Mouse (Mus musculus) layer of hippocampus, adult 11-12 months (tissue): Measurements from ENCODE around the gene Dcaf5.
"Not testable (repeated sequence)": the region's sequence is repeated elsewhere in the genome, so short reads cannot be mapped to it uniquely, and the experiment has no call there.

Source experiments
- DNase-seq: peaks from one replicate; pipeline ENCODE4 v3.0.0; 2022; ENCODE audit warnings: low spot score

The Dcaf5 gene

DNA sequence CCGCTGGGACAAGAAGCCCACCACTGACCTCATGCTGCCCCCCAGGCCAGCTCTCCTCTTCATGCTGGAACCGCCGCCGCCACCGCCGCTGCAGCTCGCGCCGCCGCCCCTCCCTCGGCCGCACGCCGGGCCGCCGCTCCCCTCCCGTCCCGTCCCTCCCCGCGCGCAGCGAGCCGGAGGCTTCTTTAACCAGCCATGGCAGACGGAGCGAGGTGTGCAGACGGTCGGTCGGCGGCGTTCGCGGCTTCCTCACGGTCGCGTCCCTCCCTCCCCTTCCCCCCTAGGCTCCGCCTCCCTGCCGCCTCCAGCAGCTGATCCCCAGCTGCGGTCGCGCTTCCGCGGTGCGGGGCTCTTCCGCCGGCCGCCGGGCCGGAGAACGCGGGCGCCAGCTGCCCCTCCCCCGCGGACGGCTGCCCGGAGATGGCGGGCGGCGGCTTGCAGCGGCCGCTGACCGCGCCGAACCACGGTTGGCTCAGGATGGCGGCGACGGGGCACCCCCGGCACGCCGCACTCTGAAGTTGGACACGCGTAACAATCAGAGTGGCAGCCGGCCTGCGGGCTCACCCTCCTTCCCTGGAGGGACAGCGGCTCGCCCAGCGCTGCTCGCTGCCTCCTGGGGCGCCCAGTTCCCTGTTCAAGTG, at the start of gene Dcaf5:
Gene Dcaf5 (minus strand): TSS at position 266 of the 641 bp plus-strand sequence.
- DNase-seq = peak; percentile 73

DNA sequence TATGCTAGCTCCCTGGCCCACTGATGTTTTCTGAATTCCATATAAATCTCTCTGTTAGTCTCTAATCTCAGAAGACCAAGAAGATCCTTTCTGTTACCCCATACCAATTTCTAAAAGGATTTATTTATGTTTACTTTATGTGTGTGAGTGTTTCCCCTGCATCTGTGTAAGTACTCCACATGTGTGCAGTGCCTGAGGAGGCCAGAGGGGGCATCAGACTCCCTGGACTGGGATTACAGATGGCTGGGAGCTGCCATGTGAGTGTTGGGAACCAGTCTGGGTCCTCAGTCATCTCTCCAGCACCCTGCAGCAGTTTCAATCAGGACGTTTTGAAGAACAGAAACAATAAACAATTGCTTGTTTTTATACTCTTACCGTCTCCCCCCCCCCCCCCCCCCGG, 47.0 kb upstream of the Dcaf5 start:
- no peak for DNase-seq

DNA sequence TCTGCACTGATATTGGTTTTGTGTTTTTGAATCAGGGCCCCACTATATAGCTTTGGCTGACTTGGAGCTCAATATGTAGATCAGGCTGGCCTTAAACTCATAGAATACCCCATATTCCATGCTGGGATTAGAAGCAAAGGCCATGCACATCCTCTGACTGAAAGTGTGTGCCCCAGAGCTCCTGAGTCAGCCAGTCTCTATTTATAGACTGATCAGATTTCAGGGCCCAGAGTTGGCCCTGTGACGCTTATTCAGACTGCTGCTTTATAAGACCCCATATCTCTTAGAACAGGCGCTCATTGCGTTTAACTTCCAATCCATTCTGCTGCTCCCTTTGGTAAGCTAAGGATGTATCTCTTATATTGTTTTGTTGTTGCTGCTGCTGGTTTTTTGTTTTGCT, 43.6 kb upstream of the Dcaf5 start:
- DNase-seq = no peak

DNA sequence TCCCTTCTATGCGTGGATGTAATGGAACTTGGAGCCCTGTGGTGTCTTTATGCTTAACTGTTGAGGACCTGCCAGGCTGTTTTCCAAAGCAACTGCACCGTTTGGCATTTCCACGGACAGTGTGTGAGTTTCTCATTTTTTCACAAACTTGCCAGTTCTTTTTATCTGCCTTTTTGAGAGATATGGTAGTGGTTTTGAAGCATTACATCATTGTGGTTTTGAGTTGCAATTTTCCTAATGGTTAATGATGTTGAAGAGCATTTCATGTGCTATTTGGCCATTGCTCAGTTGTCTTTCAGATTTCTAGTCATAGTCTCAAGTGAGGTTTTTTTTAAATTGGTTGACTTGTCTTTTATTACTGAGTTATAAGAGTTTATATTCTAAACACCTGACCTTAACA, 37.3 kb upstream of the Dcaf5 start:
- DNase-seq = no peak

DNA sequence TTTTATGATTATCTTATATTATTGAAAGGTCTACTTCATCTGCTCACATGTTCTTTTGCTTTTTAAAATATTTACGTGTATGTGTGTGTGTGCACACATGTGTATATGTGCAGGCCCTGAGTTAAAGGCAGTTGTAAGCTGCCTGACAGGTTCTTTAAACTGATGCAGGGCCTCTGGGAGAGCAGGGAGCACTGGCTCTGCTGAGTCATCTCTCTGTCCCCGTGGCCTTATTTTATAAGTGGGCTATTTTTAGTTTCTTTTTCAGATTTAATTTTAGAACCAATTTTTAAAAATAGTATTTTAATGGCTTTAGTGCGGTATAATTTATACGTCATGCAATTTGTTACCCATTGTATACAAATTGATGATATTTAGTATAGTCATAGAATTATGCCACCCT, 35.5 kb upstream of the Dcaf5 start:
- no peak for DNase-seq

DNA sequence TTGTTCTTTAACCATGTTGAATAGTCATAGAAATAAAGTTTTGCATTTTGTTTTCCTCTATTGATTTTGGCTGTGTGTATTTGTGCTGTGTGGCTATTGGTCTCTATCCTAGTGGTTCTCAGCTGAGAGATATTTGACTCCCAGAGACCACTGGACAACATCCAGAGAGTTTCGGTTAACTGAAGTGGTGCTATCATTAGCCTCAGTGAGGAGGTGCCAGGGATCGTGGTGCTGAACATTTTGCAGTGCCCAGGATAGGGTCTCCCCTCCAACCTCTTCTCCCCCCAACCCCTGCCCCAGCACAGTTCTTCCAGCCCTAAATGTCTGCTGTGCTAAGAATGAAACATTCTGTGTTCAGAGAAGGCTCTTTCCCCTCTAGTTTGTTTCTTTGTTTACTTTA, 33.8 kb upstream of the Dcaf5 start:
- no peak for DNase-seq

DNA sequence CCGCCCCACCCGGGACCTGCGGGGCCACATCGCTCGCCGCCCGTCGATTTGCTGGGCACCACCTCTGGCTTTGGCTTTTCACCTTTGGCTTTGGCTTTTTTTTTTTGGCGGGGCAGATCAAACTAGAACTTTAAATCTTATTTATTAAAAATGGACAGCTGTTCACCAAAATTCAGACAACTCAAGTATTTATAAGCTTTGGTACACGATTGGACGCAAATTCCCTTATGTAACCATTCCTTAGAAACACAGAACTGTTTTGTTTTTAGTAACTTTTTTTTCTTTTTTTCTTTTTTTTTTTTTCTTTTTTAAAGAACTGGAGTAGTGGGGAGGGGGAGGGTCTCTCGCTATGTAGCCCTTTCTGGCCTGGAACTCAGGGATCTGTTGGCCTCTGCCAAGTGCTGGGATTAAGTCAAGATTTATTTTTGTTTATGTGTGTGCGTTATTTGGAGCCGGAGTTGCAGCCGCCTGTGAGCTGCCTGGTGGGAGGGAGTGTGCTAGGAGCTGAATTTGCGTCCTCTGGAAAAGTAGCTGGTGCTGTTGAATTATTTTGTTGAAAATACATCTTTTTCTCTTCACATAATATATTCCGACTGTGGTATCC, 27.4 kb upstream of the Dcaf5 start:
- no peak for DNase-seq

DNA sequence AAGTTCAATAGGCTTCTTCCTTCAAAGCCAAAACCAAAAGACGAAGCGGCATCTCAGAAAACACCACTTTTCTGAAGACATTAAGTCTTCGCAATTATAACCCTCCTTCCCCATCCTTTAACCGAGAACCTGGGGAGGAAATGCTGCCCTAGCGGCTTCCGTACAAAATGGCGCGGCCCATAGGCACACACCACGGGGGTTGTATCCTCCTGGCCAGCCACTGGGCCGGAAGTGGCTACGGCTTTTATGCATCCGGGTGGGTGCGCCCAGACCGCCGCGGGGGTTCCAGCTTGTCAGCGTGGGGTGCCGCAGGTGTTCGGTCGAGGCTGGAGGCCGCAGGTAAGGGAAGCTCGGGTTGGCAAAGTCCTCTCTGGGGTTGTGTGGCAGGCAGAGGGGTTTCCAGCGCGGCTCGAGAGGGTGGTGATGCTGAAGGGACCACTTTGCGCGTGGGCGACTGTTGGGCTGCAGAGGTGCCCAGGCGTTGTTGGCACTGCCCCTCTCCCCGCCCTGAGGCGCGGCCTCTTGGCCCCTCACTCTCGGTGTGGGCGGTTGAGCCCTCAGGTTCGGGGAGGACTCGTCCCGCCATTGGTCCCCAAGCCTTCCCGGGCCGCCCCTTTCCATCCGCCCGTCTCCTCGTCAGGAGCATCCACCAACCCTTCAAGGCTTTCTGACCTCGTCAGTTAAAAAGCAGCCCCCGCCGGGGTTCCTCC, 26.7 kb upstream of the Dcaf5 start, which contains the start of gene Exd2:
Gene Exd2 (plus strand): TSS at position 154 of the 710 bp plus-strand sequence.
- peak; percentile 93 for DNase-seq

DNA sequence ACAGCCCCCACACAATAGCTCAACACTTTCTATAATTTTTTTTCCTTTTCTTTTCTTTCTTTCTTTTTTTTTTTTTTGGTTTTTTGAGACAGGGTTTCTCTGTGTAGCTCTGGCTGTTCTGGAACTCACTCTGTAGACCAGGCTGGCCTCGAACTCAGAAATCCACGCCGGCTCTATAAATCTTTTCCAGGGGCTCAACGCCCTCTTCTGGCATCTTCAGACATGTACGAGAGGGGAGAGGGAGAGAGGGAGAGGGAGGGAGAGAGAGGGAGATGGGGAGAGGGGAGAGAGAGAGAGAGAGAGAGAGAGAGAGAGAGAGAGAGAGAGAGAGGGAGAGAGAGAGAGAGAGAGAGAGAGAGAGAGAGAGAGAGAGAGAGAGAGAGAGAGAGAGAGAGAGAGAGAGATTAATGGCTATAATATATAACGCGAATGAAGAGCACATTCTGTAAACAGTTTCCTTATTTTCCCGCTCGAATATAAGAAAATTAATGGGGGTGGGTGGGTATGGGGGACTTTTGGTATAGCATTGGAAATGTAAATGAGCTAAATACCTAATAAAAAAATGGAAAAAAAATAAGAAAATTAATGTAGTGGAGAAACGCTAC, 26.0 kb upstream of the Dcaf5 start:
- DNase-seq = not testable (repeated sequence)

DNA sequence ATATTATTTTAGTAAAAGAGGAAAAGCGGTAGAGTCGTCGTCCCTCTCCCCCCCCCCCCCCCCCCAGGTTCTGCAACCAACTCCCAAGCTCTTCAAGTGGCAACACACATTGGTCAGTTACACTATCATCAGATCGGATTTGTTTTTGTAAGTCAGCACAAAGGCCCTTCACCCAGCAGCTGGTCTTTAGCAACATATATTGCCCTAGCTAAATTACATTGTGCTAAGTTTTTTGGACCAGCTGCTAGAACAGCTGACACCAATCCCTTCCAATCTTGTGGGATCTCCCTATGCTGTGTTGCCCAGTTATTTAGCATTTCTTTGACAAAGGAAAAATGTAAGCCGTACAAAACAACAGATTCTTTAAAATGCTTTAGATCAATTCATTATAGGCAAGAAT, 21.6 kb upstream of the Dcaf5 start:
- no peak for DNase-seq

DNA sequence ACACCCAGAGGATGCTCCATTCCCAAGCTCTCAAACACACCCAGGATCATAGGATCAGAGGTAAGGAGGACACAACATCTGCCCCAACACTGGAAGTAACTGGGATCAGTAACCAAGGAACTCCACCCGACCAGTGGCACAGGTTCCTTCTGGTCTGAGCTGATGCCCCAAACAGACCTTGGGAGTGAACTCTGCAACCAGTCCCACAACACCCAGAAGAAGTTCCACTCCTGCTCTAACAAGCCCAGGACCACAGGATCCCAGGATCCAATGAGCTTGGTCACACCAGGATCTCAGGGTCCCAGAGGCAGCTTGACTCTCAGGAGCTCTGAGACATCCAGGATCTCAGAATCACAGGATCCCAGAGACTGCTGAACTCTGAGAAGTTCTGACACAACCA, 17.1 kb upstream of the Dcaf5 start:
- DNase-seq = no peak

DNA sequence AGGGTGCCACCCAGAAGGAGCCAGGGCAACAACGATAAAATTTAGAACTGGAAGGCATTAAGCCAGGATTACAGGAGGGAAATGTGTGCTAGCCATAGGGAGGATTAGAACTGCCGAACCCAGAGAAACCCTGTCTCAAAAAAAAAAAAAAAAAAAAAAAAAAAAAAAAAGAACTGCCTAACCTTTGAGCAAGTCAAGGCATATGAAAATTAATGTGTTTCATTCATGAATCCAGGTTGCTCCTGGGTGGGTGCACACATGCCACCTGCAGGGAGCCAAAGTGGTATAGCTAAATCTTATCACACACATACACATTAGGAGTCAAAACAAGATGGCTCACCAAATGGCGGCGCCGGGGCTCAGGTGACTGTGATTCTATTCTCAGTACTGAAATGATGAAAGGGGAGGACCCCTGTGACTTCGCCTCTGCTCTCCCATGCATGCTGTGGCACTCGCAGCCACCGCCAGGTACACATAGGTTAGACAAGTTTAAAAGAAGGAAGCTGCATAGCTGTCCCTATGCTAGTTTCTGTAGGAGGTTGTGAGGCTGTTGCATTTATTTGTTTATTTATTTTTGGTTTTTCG, 8.2 kb upstream of the Dcaf5 start:
- DNase-seq = no peak

DNA sequence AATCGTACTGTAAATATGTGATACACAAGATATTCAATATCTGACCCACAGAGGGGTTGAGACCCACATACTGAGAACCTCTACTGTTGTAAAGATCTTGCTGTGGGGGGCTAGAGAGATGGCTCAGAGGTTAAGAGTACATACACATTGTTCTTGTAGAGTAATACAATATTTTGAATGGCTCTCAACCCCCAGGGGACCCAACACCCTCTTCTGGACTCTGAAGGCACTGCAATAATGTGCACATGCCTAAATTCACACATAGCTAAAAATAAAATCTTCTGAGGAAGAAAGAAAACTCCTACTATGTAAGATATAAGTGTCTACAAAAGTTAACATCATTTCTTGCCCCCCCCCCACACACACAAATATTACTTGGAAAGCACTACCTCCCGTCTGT, 4.6 kb upstream of the Dcaf5 start:
- no peak for DNase-seq

DNA sequence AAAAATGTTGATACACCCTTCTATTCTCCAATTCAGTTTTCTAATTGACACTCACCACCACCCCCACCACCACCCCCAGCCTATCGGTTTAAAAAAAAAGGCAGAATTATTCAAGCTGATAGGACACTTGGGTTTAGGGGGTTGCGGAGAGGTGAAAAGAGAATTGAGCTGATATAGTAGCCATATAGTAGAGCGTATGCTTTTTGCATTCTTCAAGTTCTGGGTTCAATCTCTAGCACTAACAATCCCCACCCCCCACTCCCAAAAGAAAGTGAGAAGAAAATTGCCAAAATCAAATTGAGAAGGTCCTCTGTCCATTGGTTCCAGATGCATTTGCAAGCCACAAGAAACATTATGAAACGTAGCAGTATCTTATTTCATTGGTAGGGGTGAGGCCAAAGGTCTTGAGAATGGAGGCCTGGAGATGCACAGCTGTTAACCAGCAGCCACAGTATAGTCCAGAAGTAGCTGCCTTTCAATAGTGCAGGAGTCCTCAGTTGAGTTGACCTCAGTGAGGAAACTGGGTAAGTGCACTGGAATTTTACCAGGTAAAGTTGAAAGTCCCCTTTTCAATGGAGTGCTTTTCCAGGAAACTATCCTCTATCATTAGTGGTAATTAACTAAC, 762 bp upstream of the Dcaf5 start:
- no peak for DNase-seq

DNA sequence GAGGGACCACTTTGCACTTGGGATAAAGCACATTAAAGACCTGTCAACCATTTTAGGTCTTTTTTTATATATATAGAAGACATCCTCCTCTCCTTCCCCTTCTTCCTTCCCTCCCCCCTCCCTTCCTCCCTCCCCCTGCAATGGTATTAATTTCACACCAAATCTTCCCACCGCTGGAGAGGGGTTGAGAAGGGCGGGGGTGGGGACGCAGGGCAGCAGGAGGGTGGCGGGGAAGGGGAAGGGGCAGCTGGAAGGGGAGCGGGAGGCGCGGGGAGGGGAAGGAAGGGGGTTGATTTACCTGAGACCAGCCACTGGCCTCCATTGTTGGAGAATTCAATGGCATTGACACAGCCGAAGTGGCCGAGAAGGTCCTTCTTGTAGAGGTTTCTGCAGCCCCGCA, 514 bp downstream of the Dcaf5 start:
- no peak for DNase-seq

DNA sequence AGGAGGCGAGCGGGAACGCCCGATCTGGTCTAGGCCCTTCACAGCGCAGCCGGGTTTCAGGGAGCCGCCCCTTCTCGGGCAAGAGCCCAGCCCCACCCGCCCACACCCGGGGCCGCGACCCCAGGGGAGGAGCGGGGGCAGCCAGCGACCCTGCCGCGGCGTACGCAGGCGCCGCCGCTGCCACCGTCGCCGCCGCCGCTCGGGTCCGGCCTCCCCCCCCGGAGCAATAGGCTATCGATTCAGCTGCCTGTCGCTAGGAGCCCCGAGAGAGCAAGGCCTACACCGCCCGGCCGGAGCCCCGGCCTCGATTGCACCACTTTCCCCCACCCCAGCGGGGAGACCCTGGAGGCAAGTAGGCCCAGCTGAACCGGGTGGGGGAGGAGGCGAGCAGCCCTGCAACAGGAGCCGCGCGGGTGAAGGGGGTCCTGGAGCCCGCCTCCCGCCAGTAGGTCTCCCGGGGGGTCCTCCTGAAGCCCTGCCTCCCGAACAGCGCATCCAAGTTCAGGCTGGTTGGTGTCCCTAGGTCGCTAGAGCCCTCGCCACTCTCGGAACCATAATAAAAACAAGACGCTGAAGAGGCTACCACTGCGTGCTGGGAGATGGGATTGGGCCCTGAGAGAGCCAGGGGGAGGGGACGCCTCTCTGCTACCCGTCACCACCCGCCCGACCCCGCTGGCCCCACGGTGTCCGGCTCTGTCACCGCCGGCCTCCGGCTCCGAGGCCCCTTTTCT, 1.3 kb downstream of the Dcaf5 start:
- DNase-seq = peak; percentile 65

DNA sequence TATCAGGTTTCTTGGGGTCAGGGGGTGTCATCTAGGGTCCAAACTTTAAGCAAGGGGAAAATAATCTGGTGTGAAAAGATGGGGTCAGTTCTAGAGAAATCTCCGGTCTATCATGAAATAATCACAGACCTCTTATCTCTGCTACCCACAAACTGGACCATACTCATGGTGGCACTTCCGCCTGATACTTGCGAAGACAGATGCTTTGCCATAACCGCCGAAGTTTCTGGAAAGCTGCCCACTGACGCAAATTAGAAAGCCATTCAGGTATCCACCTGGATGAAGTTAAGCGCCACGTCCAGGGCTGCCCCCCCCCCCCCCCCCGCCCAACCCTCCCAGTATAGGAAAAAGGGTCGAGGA, 1.8 kb downstream of the Dcaf5 start:
- DNase-seq = peak; percentile 34

DNA sequence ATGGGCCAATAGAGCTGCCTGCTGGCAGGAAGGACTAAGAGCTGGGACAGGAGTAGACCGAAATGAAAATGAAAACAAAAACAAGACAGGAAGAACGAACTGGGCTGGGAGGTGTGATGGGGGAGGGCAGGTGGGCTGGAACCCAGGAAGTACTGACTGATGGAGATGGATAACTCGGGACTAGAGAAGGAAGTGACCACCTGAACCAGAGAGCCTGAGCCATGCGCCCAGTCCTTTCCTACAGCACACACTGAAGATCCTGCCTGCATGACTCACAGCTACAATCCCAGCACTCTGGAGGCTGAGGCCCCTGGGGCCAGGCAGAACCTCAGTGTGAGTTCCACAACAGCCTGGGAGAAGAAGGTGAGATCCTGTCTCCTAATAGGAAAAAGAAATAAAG, 3.1 kb downstream of the Dcaf5 start:
- no peak for DNase-seq

DNA sequence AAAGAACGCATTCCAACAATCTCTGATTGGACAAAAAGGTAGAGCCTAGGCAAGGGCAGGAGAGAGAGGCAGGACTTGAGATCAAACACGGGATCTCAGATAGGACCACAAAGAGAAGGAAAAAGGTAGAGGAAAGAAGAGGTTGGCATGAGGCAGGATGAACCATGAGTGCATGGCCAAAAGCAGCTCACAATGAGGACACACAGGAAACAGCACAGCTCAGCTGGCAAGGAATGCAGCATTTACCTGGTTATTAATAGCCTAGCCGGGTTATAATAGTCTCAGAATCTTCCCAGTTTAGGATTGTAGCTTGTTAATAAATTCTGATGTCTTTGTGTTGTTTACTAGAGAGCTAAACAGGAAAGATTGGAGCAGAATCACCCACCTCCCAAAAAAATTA, 8.7 kb downstream of the Dcaf5 start:
- no peak for DNase-seq

DNA sequence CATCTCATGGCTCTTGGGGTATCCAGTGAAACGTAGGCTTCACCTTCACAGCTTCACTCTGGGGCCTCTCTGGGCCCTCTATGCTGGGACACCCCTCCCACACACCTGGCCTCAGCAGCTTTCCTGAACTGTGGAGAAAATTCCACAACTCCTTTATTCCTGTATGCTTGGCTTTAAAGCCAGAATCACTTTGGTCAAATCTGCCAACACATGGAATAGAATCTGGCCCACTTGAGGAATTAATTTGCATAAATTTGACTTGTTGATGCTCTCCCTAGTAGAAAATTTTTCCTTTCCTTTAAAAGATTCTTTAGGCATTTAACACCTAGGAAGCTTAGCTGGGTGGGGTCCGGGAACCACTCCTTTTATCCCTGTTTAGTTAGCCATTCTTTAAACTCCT, 21.3 kb downstream of the Dcaf5 start:
- no peak for DNase-seq

DNA sequence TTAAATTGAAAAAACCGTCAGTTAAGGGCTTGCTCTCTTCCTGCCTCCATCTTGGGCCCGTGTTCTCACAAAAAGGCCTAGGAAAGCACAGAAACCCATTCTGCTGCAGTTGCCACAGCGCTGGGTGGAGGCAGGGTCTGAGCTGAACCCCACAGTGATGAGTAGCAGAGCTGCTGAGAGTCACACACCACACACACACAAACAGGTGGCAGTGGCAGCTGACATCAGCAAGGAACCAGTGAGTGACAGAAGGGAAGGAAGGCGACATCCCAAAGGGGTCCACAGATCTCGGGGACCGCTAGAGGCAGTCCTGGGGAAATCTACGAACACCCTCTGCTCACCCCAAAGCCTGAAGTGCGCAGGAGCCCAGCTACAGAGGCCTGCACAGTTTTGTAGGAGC, 25.5 kb downstream of the Dcaf5 start:
- no peak for DNase-seq

DNA sequence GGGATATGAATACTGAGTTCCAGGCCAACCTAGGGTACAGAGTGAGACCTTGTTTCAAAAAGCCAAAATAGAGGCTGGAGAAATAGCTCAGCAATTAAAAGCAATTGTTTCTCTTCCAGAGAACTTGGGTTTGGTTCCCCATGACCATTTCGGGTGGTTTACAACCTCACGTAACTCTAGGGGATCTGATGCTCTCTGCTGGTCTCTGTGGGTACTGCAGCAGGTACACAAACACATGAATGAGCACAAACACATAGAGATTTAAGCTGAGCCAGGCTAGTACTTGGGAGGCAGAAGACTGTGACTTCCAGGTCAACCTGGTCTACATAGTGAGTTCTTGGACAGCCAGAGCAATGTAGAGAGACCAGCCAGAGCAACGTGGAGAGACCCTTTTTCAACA, 28.6 kb downstream of the Dcaf5 start:
- peak; percentile 28 for DNase-seq
